Mouse (Mus musculus): Measurements from ENCODE around the gene BC004004.

DNA sequence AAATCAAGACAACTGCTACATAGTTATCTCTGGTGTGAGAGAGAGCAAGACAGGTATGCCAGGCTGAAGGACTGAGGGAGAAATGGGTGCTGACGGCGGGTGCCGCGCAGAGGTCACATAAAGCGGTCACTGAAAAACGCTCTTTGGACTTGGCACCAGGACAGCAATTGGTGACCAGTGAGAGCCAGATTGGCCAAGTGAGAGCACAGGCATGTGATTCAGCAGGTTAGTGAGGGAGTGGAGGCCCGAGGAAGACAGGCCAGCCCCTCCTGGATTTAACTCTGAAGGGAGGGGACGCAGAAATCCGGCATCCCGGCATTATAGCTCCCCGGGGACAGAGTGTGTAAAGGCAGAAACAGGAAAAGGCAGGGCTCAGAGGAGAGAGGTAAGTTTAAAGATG is 5.3 kb downstream of the BC004004 start:
- TF ChIP-seq CTCF (IDR thresholded peaks at IDR 0.05 in 2 of 3, conservative IDR thresholded peaks at IDR 0.05 in 1 of 3; ENCODE audit: control insufficient read depth in 1 of 3, insufficient read depth in 1 of 3, low read depth in 2 of 3, low read length in 3 of 3, poor library complexity in 1 of 3, severe bottlenecking in 1 of 3) = no peak
- no peak for TF ChIP-seq TCF12 (IDR thresholded peaks at IDR 0.05; ENCODE audit: low read depth, low read length)
- no peak for TF ChIP-seq GATA1 (IDR thresholded peaks at IDR 0.05; ENCODE audit: low read depth, low read length)
- TF ChIP-seq MAX (IDR thresholded peaks at IDR 0.05; ENCODE audit: low read length) = no peak
- TF ChIP-seq POLR2A (IDR thresholded peaks at IDR 0.05; ENCODE audit: control insufficient read depth in 1 of 2, insufficient read depth in 1 of 2, low read depth in 1 of 2, low read length in 2 of 2, poor library complexity in 1 of 2) = no peak
- TF ChIP-seq MXI1 (IDR thresholded peaks at IDR 0.05; ENCODE audit: low read depth, low read length) = no peak
- TF ChIP-seq EP300 (IDR thresholded peaks at IDR 0.05; ENCODE audit: low read depth in 1 of 2, low read length in 2 of 2) = no peak
- no peak for TF ChIP-seq USF2 (IDR thresholded peaks at IDR 0.05; ENCODE audit: borderline replicate concordance in 1 of 2, insufficient read depth in 1 of 2, low read depth in 1 of 2, low read length in 2 of 2)
- no peak for TF ChIP-seq MAFK (IDR thresholded peaks at IDR 0.05; ENCODE audit: borderline replicate concordance, low read depth, low read length)
- no peak for TF ChIP-seq NELFE (IDR thresholded peaks at IDR 0.05; ENCODE audit: low read depth, low read length)
- no peak for TF ChIP-seq TBP (IDR thresholded peaks at IDR 0.05; ENCODE audit: low read depth, low read length)
- TF ChIP-seq POLR2AphosphoS2 (IDR thresholded peaks at IDR 0.05; ENCODE audit: low read length) = no peak
- no peak for TF ChIP-seq E2F4 (IDR thresholded peaks at IDR 0.05; ENCODE audit: borderline replicate concordance, low read depth, low read length)
- TF ChIP-seq ZNF384 (IDR thresholded peaks at IDR 0.05; ENCODE audit: low read depth, low read length) = no peak

All from MEL (cell line).